8 mouse cellular contexts compared by ENCODE assay signal in the genomic region with DNA sequence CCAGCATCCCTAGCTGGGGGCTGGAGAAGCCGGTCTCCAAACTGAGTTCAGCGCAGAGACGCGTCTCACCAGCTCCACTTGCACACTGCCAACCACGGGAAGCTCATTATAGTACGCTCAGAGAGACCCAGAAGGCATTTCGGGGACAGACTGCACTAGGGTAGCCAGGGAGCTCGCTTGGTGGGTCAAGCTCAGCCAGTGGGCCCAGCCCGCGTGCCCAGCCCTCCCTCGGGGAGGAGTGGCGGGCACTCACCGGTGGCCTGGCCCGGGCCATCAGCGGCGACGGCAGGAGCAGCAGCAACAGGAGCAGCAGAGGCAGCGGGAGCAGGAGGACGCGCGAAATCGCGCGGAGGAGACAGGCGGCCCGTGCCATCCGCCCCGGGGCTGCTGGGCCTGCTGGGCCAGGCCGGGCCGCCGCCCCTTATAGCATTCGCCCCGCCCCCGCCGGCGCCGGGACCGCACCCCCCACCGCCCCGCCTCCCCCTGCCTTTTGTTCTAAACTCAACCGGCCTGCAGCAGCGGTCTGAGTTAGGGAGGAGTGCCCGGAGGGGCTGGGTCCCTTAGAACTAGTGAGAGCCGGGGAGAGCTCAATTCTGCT. TPM values are rescaled to one million over a fixed set of nuclear protein-coding genes. Genes with fewer than 3 reads are reported as not detected.
A peak's percentile ranks its signal among the peaks of the same experiment; 100 is the strongest.
DNase-seq lines count a peak whose midpoint lies in the region; ATAC-seq and TF ChIP-seq lines count a peak whose summit lies in the region.

No protein-coding gene starts in this region.

- WGBS in intestine, embryonic 14.5 days: under 1% methylated on average over 41 of the region's 44 CpGs
- 2% methylated on average over 40 of the region's 44 CpGs for WGBS in lung, embryonic 14.5 days

- peak; percentile 70 for ATAC-seq in intestine, embryonic 14.5 days (replicated peaks; ENCODE audit: low FRiP score, low TSS enrichment, low read depth)
- ATAC-seq in lung, embryonic 14.5 days (ENCODE audit: insufficient read depth): peak; percentile 65

- no peaks in the 10 kb centered on the region for H3K9me3 ChIP-seq in intestine, embryonic 14.5 days (ENCODE audit: control insufficient read depth, low read length)
- H3K9me3 ChIP-seq in lung, embryonic 14.5 days (ENCODE audit: low read depth, low read length): no peaks in the 10 kb centered on the region

- H3K27ac ChIP-seq in intestine, embryonic 14.5 days (ENCODE audit: low read depth): peak overlapping the region; percentile 43; the same call in 1 of the 2 replicates
- H3K27ac ChIP-seq in lung, embryonic 14.5 days (ENCODE audit: low read depth): peak overlapping the region; percentile 80

- peaks cover 10% of the 10 kb centered on the region for H3K36me3 ChIP-seq in intestine, embryonic 14.5 days (ENCODE audit: control insufficient read depth, insufficient read depth, low read length)
- peaks cover 8% of the 10 kb centered on the region; the same call in 1 of the 2 replicates for H3K36me3 ChIP-seq in lung, embryonic 14.5 days (ENCODE audit: insufficient read depth)

- peak; percentile 35 for DNase-seq in left cerebral cortex, postnatal 4 days
- DNase-seq in left cerebral cortex, adult 18-20 months (ENCODE audit: low spot score in 2 of 2): no peak
- peak; percentile 78 for DNase-seq in adrenal gland, postnatal 25 days
- DNase-seq in gastrocnemius, postnatal 25 days: peak; percentile 58
- DNase-seq in intestine, embryonic 14.5 days (ENCODE audit: low spot score): peak; percentile 79
- peak; percentile 77 for DNase-seq in lung, embryonic 14.5 days
- DNase-seq in ovary, postnatal 10 days (ENCODE audit: low spot score): peak; percentile 60
- no peak for DNase-seq in frontal cortex, postnatal 36 days (ENCODE audit: low spot score in 2 of 2)

- no peak for TF ChIP-seq CTCF in lung, embryonic 14.5 days (IDR thresholded peaks at IDR 0.05; ENCODE audit: low read depth)

- H3K9ac ChIP-seq in intestine, embryonic 14.5 days (ENCODE audit: low read length): peak overlapping the region; percentile 77
- peak overlapping the region; percentile 79 for H3K9ac ChIP-seq in lung, embryonic 14.5 days

- intact Hi-C loops in left cerebral cortex, postnatal 4 days (cut with DNase I): no loop called here

- peak overlapping the region; percentile 92 for H3K4me2 ChIP-seq in intestine, embryonic 14.5 days (ENCODE audit: low read length)
- H3K4me2 ChIP-seq in lung, embryonic 14.5 days: peak overlapping the region; percentile 95

- peak overlapping the region; percentile 65 for H3K4me3 ChIP-seq in intestine, embryonic 14.5 days (ENCODE audit: low read depth, low read length)
- peak overlapping the region; percentile 64 for H3K4me3 ChIP-seq in lung, embryonic 14.5 days (ENCODE audit: low read depth, low read length)

- peaks cover 12% of the 10 kb centered on the region for H3K4me1 ChIP-seq in intestine, embryonic 14.5 days (replicated peaks; ENCODE audit: control insufficient read depth, insufficient read depth, low read length)
- peaks cover 19% of the 10 kb centered on the region for H3K4me1 ChIP-seq in lung, embryonic 14.5 days (ENCODE audit: insufficient read depth)

- peaks cover 10% of the 10 kb centered on the region for H3K27me3 ChIP-seq in intestine, embryonic 14.5 days (replicated peaks; ENCODE audit: control insufficient read depth, insufficient read depth, low read length)
- peaks cover 21% of the 10 kb centered on the region for H3K27me3 ChIP-seq in lung, embryonic 14.5 days (ENCODE audit: insufficient read depth, low read length)

RNA-seq across cellular contexts. Expression of a gene that starts 0.8 kb away (rescaled TPM):
- 10 to 100 TPM; 39.2 to 59.6 TPM for total RNA-seq in left cerebral cortex, postnatal 4 days (2021)
- total RNA-seq in left cerebral cortex, adult 18-20 months (2021): 100 to 1,000 TPM; 416 to 479 TPM
- 787 and 1,051 TPM in 2 replicates for total RNA-seq in adrenal gland, postnatal 25 days (2021)
- 1,000 to 10,000 TPM; 1,309 to 1,319 TPM for total RNA-seq in gastrocnemius, postnatal 25 days (2021)
- polyA plus RNA-seq in intestine, embryonic 14.5 days (2014; fragmentation: Nextera tagmentation; extraction: Ambion mirVana): 82.3 and 123 TPM in 2 replicates
- polyA plus RNA-seq in lung, embryonic 14.5 days (2014; fragmentation: Nextera tagmentation; extraction: Ambion mirVana): 24.3 and 35.2 TPM in 2 replicates

RNA-seq across cellular contexts. Expression of a gene that starts 4.1 kb away (rescaled TPM):
- 10 to 100 TPM in 1 of 2 experiments, 1 to 10 TPM in 1; 9.9 to 10.7 TPM for total RNA-seq in left cerebral cortex, postnatal 4 days (2021)
- total RNA-seq in left cerebral cortex, adult 18-20 months (2021): 1 to 10 TPM; 2.8 to 3.0 TPM
- total RNA-seq in adrenal gland, postnatal 25 days (2021): 7.9 and 9.5 TPM in 2 replicates
- total RNA-seq in gastrocnemius, postnatal 25 days (2021): 1 to 10 TPM; 1.7 to 3.3 TPM
- 40.9 and 56.8 TPM in 2 replicates for polyA plus RNA-seq in intestine, embryonic 14.5 days (2014; fragmentation: Nextera tagmentation; extraction: Ambion mirVana)
- 61.8 and 61.9 TPM in 2 replicates for polyA plus RNA-seq in lung, embryonic 14.5 days (2014; fragmentation: Nextera tagmentation; extraction: Ambion mirVana)

RNA-seq across cellular contexts. Expression of a gene that starts 8.3 kb away (rescaled TPM):
- 1 to 10 TPM in 1 of 2 experiments, under 1 TPM in 1; 0.48 to 1.1 TPM for total RNA-seq in left cerebral cortex, postnatal 4 days (2021)
- not detected for total RNA-seq in left cerebral cortex, adult 18-20 months (2021)
- 1.3 and 2.2 TPM in 2 replicates for total RNA-seq in adrenal gland, postnatal 25 days (2021)
- total RNA-seq in gastrocnemius, postnatal 25 days (2021): not detected
- polyA plus RNA-seq in intestine, embryonic 14.5 days (2014; fragmentation: Nextera tagmentation; extraction: Ambion mirVana): not detected in 2 replicates
- 0.30 and 0.39 TPM in 2 replicates for polyA plus RNA-seq in lung, embryonic 14.5 days (2014; fragmentation: Nextera tagmentation; extraction: Ambion mirVana)

RNA-seq across cellular contexts. Expression of a gene that starts 10.7 kb away (rescaled TPM):
- total RNA-seq in left cerebral cortex, postnatal 4 days (2021): not detected
- total RNA-seq in left cerebral cortex, adult 18-20 months (2021): not detected
- not detected in 2 replicates for total RNA-seq in adrenal gland, postnatal 25 days (2021)
- total RNA-seq in gastrocnemius, postnatal 25 days (2021): not detected
- polyA plus RNA-seq in intestine, embryonic 14.5 days (2014; fragmentation: Nextera tagmentation; extraction: Ambion mirVana): 0.73 TPM in 1 of 2 replicates, not detected in the other
- 0.63 and 0.87 TPM in 2 replicates for polyA plus RNA-seq in lung, embryonic 14.5 days (2014; fragmentation: Nextera tagmentation; extraction: Ambion mirVana)

RNA-seq across cellular contexts. Expression of a gene that starts 10.8 kb away (rescaled TPM):
- 100 to 1,000 TPM; 138 to 139 TPM for total RNA-seq in left cerebral cortex, postnatal 4 days (2021)
- 10 to 100 TPM; 74.5 to 79.4 TPM for total RNA-seq in left cerebral cortex, adult 18-20 months (2021)
- total RNA-seq in adrenal gland, postnatal 25 days (2021): 84.7 and 85.0 TPM in 2 replicates
- 10 to 100 TPM; 14.9 to 15.2 TPM for total RNA-seq in gastrocnemius, postnatal 25 days (2021)
- polyA plus RNA-seq in intestine, embryonic 14.5 days (2014; fragmentation: Nextera tagmentation; extraction: Ambion mirVana): 189 and 192 TPM in 2 replicates
- 199 and 219 TPM in 2 replicates for polyA plus RNA-seq in lung, embryonic 14.5 days (2014; fragmentation: Nextera tagmentation; extraction: Ambion mirVana)

Comparison
In these comparisons a context has a peak if more than half of its experiments do, and no peak if none do; other contexts are left out.
1. DNase-seq: peak in left cerebral cortex, postnatal 4 days (single experiment), adrenal gland, postnatal 25 days (single experiment), gastrocnemius, postnatal 25 days (single experiment), intestine, embryonic 14.5 days (single experiment), lung, embryonic 14.5 days (single experiment) and ovary, postnatal 10 days (single experiment); none in left cerebral cortex, adult 18-20 months (0 of 2) and frontal cortex, postnatal 36 days (0 of 2).
2. RNA of a gene that starts 0.8 kb away (total RNA-seq): 1,309 to 1,319 TPM in gastrocnemius, postnatal 25 days, 787 to 1,051 TPM in adrenal gland, postnatal 25 days and 416 to 479 TPM in left cerebral cortex, adult 18-20 months; 39.2 to 59.6 TPM in left cerebral cortex, postnatal 4 days; every median in the first group is over 4 times any median in the second.